Mouse (Mus musculus): Measurements from ENCODE around the gene Hoxd9. TPM values are rescaled to one million over a fixed set of nuclear protein-coding genes. Genes with fewer than 3 reads are reported as not detected.

The Hoxd9 gene
- polyA plus RNA-seq, 1 experiment from 2014 or later, result not detected

- no peaks in the 10 kb centered on the region for H3K9me3 ChIP-seq (ENCODE audit: control insufficient read depth, low read length)
- H3K9ac ChIP-seq (ENCODE audit: low read length), result no peak overlapping the region
- no peak for ATAC-seq (replicated peaks; ENCODE audit: low FRiP score)
- no peak overlapping the region for H3K4me2 ChIP-seq (ENCODE audit: low read depth, low read length, severe bottlenecking)
- H3K4me3 ChIP-seq (ENCODE audit: low read depth, low read length), result no peak overlapping the region
- WGBS, result 2% methylated on average over 14 of the region's 14 CpGs
- H3K4me1 ChIP-seq (replicated peaks; ENCODE audit: control insufficient read depth, insufficient read depth, low read length), result peaks cover 5% of the 10 kb centered on the region; the same call in 1 of the 2 replicates
- H3K27ac ChIP-seq (ENCODE audit: low read depth, low read length), result no peak overlapping the region
- no peaks in the 10 kb centered on the region for H3K36me3 ChIP-seq (ENCODE audit: control insufficient read depth, insufficient read depth, low read length)
- DNase-seq (ENCODE audit: low spot score), result no peak
- peaks cover 98% of the 10 kb centered on the region for H3K27me3 ChIP-seq (ENCODE audit: control insufficient read depth, insufficient read depth, low read length)
These were observed 42.3 kb downstream of the Hoxd9 start for GRCm38 (mm10) chr2:74739869-74740268.

- no peaks in the 10 kb centered on the region for H3K9me3 ChIP-seq (ENCODE audit: control insufficient read depth, low read length)
- no peak overlapping the region for H3K9ac ChIP-seq (ENCODE audit: low read length)
- no peaks in the 10 kb centered on the region for H3K36me3 ChIP-seq (ENCODE audit: control insufficient read depth, insufficient read depth, low read length)
- no peak overlapping the region for H3K4me3 ChIP-seq (ENCODE audit: low read depth, low read length)
- ATAC-seq (replicated peaks; ENCODE audit: low FRiP score) (no peak), DNase-seq (ENCODE audit: low spot score) (peak; percentile 64)
- H3K4me2 ChIP-seq (ENCODE audit: low read depth, low read length, severe bottlenecking), result no peak overlapping the region
- peaks cover 5% of the 10 kb centered on the region; the same call in 1 of the 2 replicates for H3K4me1 ChIP-seq (replicated peaks; ENCODE audit: control insufficient read depth, insufficient read depth, low read length)
- H3K27me3 ChIP-seq (ENCODE audit: control insufficient read depth, insufficient read depth, low read length), result peaks cover 98% of the 10 kb centered on the region
- H3K27ac ChIP-seq (ENCODE audit: low read depth, low read length), result no peak overlapping the region
- WGBS, result under 1% methylated on average over 43 of the region's 43 CpGs
These were observed 43.0 kb downstream of the Hoxd9 start for GRCm38 (mm10) chr2:74740311-74741091.

GRCm38 (mm10) chr2:74741252-74741978 is 43.9 kb downstream of the Hoxd9 start:
- Histone ChIP-seq H3K4me2 (ENCODE audit: low read depth, low read length, severe bottlenecking) (no peak overlapping the region), H3K9ac (ENCODE audit: low read length) (no peak overlapping the region), H3K27me3 (ENCODE audit: control insufficient read depth, insufficient read depth, low read length) (peaks cover 98% of the 10 kb centered on the region), H3K9me3 (ENCODE audit: control insufficient read depth, low read length) (no peaks in the 10 kb centered on the region), H3K4me3 (ENCODE audit: low read depth, low read length) (no peak overlapping the region), H3K36me3 (ENCODE audit: control insufficient read depth, insufficient read depth, low read length) (no peaks in the 10 kb centered on the region), H3K27ac (ENCODE audit: low read depth, low read length) (no peak overlapping the region), H3K4me1 (replicated peaks; ENCODE audit: control insufficient read depth, insufficient read depth, low read length) (no peaks in the 10 kb centered on the region)
- DNase-seq (ENCODE audit: low spot score) (peak; percentile 46), ATAC-seq (replicated peaks; ENCODE audit: low FRiP score) (no peak)
- 24% methylated on average over 2 of the region's 3 CpGs for WGBS

GRCm38 (mm10) chr2:74741979-74742277 is 44.4 kb downstream of the Hoxd9 start:
- no peak overlapping the region for H3K9ac ChIP-seq (ENCODE audit: low read length)
- no peak overlapping the region for H3K27ac ChIP-seq (ENCODE audit: low read depth, low read length)
- ATAC-seq (replicated peaks; ENCODE audit: low FRiP score) (no peak), DNase-seq (ENCODE audit: low spot score) (no peak)
- no peaks in the 10 kb centered on the region for H3K36me3 ChIP-seq (ENCODE audit: control insufficient read depth, insufficient read depth, low read length)
- H3K4me3 ChIP-seq (ENCODE audit: low read depth, low read length), result no peak overlapping the region
- H3K4me2 ChIP-seq (ENCODE audit: low read depth, low read length, severe bottlenecking), result no peak overlapping the region
- H3K9me3 ChIP-seq (ENCODE audit: control insufficient read depth, low read length), result no peaks in the 10 kb centered on the region
- peaks cover 98% of the 10 kb centered on the region for H3K27me3 ChIP-seq (ENCODE audit: control insufficient read depth, insufficient read depth, low read length)
- no peaks in the 10 kb centered on the region for H3K4me1 ChIP-seq (replicated peaks; ENCODE audit: control insufficient read depth, insufficient read depth, low read length)

- DNase-seq (ENCODE audit: low spot score) (no peak), ATAC-seq (replicated peaks; ENCODE audit: low FRiP score) (no peak)
- H3K27me3 ChIP-seq (ENCODE audit: control insufficient read depth, insufficient read depth, low read length), result peaks cover 96% of the 10 kb centered on the region
- H3K27ac ChIP-seq (ENCODE audit: low read depth, low read length), result no peak overlapping the region
- H3K9ac ChIP-seq (ENCODE audit: low read length), result no peak overlapping the region
- H3K4me3 ChIP-seq (ENCODE audit: low read depth, low read length), result no peak overlapping the region
- H3K36me3 ChIP-seq (ENCODE audit: control insufficient read depth, insufficient read depth, low read length), result no peaks in the 10 kb centered on the region
- WGBS, result 3% methylated on average over 6 of the region's 6 CpGs
- no peak overlapping the region for H3K4me2 ChIP-seq (ENCODE audit: low read depth, low read length, severe bottlenecking)
- no peaks in the 10 kb centered on the region for H3K9me3 ChIP-seq (ENCODE audit: control insufficient read depth, low read length)
- H3K4me1 ChIP-seq (replicated peaks; ENCODE audit: control insufficient read depth, insufficient read depth, low read length), result peaks cover 8% of the 10 kb centered on the region
These were observed 48.2 kb downstream of the Hoxd9 start for GRCm38 (mm10) chr2:74745540-74746297.

GRCm38 (mm10) chr2:74746298-74746921 is 48.9 kb downstream of the Hoxd9 start:
- H3K4me1 ChIP-seq (replicated peaks; ENCODE audit: control insufficient read depth, insufficient read depth, low read length), result peaks cover 8% of the 10 kb centered on the region
- no peak overlapping the region for H3K4me3 ChIP-seq (ENCODE audit: low read depth, low read length)
- no peaks in the 10 kb centered on the region for H3K9me3 ChIP-seq (ENCODE audit: control insufficient read depth, low read length)
- 0 out of 2 replicates have a peak, but pooled peaks have one; percentile 23 for ATAC-seq (replicated peaks; ENCODE audit: low FRiP score)
- WGBS, result under 1% methylated on average over 49 of the region's 58 CpGs
- peak; percentile 63 for DNase-seq (ENCODE audit: low spot score)
- no peak overlapping the region for H3K9ac ChIP-seq (ENCODE audit: low read length)
- peaks cover 96% of the 10 kb centered on the region for H3K27me3 ChIP-seq (ENCODE audit: control insufficient read depth, insufficient read depth, low read length)
- no peak overlapping the region for H3K4me2 ChIP-seq (ENCODE audit: low read depth, low read length, severe bottlenecking)
- no peak overlapping the region for H3K27ac ChIP-seq (ENCODE audit: low read depth, low read length)
- H3K36me3 ChIP-seq (ENCODE audit: control insufficient read depth, insufficient read depth, low read length), result no peaks in the 10 kb centered on the region

GRCm38 (mm10) chr2:74747006-74747405 is 49.5 kb downstream of the Hoxd9 start:
- ATAC-seq (replicated peaks; ENCODE audit: low FRiP score) (no peak), DNase-seq (ENCODE audit: low spot score) (peak; percentile 61)
- no peak overlapping the region for H3K4me3 ChIP-seq (ENCODE audit: low read depth, low read length)
- no peaks in the 10 kb centered on the region for H3K9me3 ChIP-seq (ENCODE audit: control insufficient read depth, low read length)
- peaks cover 8% of the 10 kb centered on the region for H3K4me1 ChIP-seq (replicated peaks; ENCODE audit: control insufficient read depth, insufficient read depth, low read length)
- WGBS, result 1% methylated on average over 24 of the region's 24 CpGs
- no peak overlapping the region for H3K9ac ChIP-seq (ENCODE audit: low read length)
- H3K4me2 ChIP-seq (ENCODE audit: low read depth, low read length, severe bottlenecking), result no peak overlapping the region
- H3K36me3 ChIP-seq (ENCODE audit: control insufficient read depth, insufficient read depth, low read length), result no peaks in the 10 kb centered on the region
- H3K27ac ChIP-seq (ENCODE audit: low read depth, low read length), result no peak overlapping the region
- H3K27me3 ChIP-seq (ENCODE audit: control insufficient read depth, insufficient read depth, low read length), result peaks cover 96% of the 10 kb centered on the region

GRCm38 (mm10) chr2:74747661-74748141 is 50.2 kb downstream of the Hoxd9 start:
- Histone ChIP-seq H3K4me3 (ENCODE audit: low read depth, low read length) (no peak overlapping the region), H3K4me1 (replicated peaks; ENCODE audit: control insufficient read depth, insufficient read depth, low read length) (peaks cover 12% of the 10 kb centered on the region)

More at GRCm38 (mm10) chr2:74747661-74748141, 50.2 kb downstream of the Hoxd9 start:
- Histone ChIP-seq H3K36me3 (ENCODE audit: control insufficient read depth, insufficient read depth, low read length) (no peaks in the 10 kb centered on the region), H3K4me2 (ENCODE audit: low read depth, low read length, severe bottlenecking) (no peak overlapping the region), H3K27ac (ENCODE audit: low read depth, low read length) (no peak overlapping the region), H3K27me3 (ENCODE audit: control insufficient read depth, insufficient read depth, low read length) (peaks cover 96% of the 10 kb centered on the region), H3K9ac (ENCODE audit: low read length) (no peak overlapping the region), H3K9me3 (ENCODE audit: control insufficient read depth, low read length) (no peaks in the 10 kb centered on the region)
- ATAC-seq (replicated peaks; ENCODE audit: low FRiP score) (no peak), DNase-seq (ENCODE audit: low spot score) (no peak)
- WGBS, result 4% methylated on average over 11 of the region's 11 CpGs
